Mouse (Mus musculus): Measurements from ENCODE around the gene Lipa. TPM values are rescaled to one million over a fixed set of nuclear protein-coding genes. Genes with fewer than 3 reads are reported as not detected.

The Lipa gene
- total RNA-seq, 2 experiments from 2014 or later = 18.2 to 19.6 TPM

- no peak for DNase-seq (ENCODE audit: low spot score in 2 of 2)
These were observed 58.5 kb downstream of the Lipa start for GRCm38 (mm10) chr19:34468794-34469193.

GRCm38 (mm10) chr19:34468216-34468615, 59.1 kb downstream of the Lipa start:
- no peak for DNase-seq (ENCODE audit: low spot score in 2 of 2)

GRCm38 (mm10) chr19:34464453-34464852, 62.8 kb downstream of the Lipa start:
- no peak for DNase-seq (ENCODE audit: low spot score in 2 of 2)

GRCm38 (mm10) chr19:34461451-34462019, 65.7 kb downstream of the Lipa start:
- no peak for DNase-seq (ENCODE audit: low spot score in 2 of 2)

GRCm38 (mm10) chr19:34450784-34451370, 76.4 kb downstream of the Lipa start:
- DNase-seq (ENCODE audit: low spot score in 2 of 2) = no peak

- DNase-seq (ENCODE audit: low spot score in 2 of 2) = no peak
These were observed 78.4 kb downstream of the Lipa start for GRCm38 (mm10) chr19:34448851-34449250.

- DNase-seq (ENCODE audit: low spot score in 2 of 2) = no peak
These were observed 81.8 kb downstream of the Lipa start for GRCm38 (mm10) chr19:34445410-34446012.

- no peak for DNase-seq (ENCODE audit: low spot score in 2 of 2)
These were observed 82.5 kb downstream of the Lipa start for GRCm38 (mm10) chr19:34444785-34445184.

Other genes starting within 250 kb of the Lipa start
- gene Fas, start 236.8 kb downstream of the Lipa start, total RNA-seq (2021) = 1 to 10 TPM; 1.4 to 3.1 TPM
- gene Ch25h, start 52.3 kb downstream of the Lipa start, total RNA-seq (2021) = under 1 TPM in 1 of 2 experiments, not detected in 1; 0.22 TPM
- gene Ifit2, start 23.2 kb upstream of the Lipa start, total RNA-seq (2021) = 1 to 10 TPM; 4.5 to 4.8 TPM
- 1 to 10 TPM; 3.0 to 4.6 TPM for gene Ifit3, start 56.1 kb upstream of the Lipa start, total RNA-seq (2021)
- gene Ifit1bl1, start 74.5 kb upstream of the Lipa start, total RNA-seq (2021) = 1 to 10 TPM; 1.2 to 1.8 TPM
- gene Ifit3b, start 80.5 kb upstream of the Lipa start, total RNA-seq (2021) = 1 to 10 TPM; 2.3 to 2.5 TPM
- under 1 TPM; 0.50 to 0.61 TPM for gene Ifit1bl2, start 113.3 kb upstream of the Lipa start, total RNA-seq (2021)
- under 1 TPM; 0.74 to 0.79 TPM for gene Ifit1, start 113.4 kb upstream of the Lipa start, total RNA-seq (2021)
- 1 to 10 TPM; 1.1 to 1.6 TPM for gene Slc16a12, start 219.8 kb upstream of the Lipa start, total RNA-seq (2021)

Measured in layer of hippocampus, adult 18-20 months (tissue).